Mouse (Mus musculus) testis, adult 2 months (tissue): Measurements from ENCODE around the gene Hydin. TPM values are rescaled to one million over a fixed set of nuclear protein-coding genes. Genes with fewer than 3 reads are reported as not detected.
"Not testable (repeated sequence)": the region's sequence is repeated elsewhere in the genome, so short reads cannot be mapped to it uniquely, and the experiment has no call there.

Experiments used
- H3K27ac ChIP-seq: fragments of 200-500 bp; 2 replicates; pipeline ENCODE4 v1.5.1; 2012; ENCODE audit warnings: low read depth, low read length; ENCODE audit not compliant: control insufficient read depth, insufficient read depth
- H3K27me3 ChIP-seq: fragments of 200-500 bp; 2 replicates; pipeline ENCODE4 v1.6.1; 2012; ENCODE audit warnings: mild to moderate bottlenecking, low read length, moderate library complexity; ENCODE audit not compliant: control insufficient read depth, insufficient read depth
- H3K36me3 ChIP-seq: fragments of 200-500 bp; 2 replicates; pipeline ENCODE4 v1.6.1; 2012; ENCODE audit warnings: mild to moderate bottlenecking, low read length; ENCODE audit not compliant: control insufficient read depth, insufficient read depth
- H3K4me1 ChIP-seq: fragments of 200-500 bp; 2 replicates; pipeline ENCODE4 v1.6.1; 2012; ENCODE audit warnings: low read length; ENCODE audit not compliant: control insufficient read depth, insufficient read depth
- H3K4me3 ChIP-seq: fragments of 200-500 bp; 2 replicates; pipeline ENCODE4 v1.5.1; 2012; ENCODE audit warnings: low read depth, mild to moderate bottlenecking, low read length, moderate library complexity, mixed read lengths; ENCODE audit not compliant: control insufficient read depth
- CTCF ChIP-seq: fragments of 200-500 bp; IDR thresholded peaks from 2 replicates; pipeline ENCODE4 v1.5.1; 2012; ENCODE audit warnings: low read depth, mild to moderate bottlenecking, inconsistent platforms, low read length, moderate library complexity; ENCODE audit not compliant: control insufficient read depth, insufficient read depth, insufficient replicate concordance
- POLR2A ChIP-seq: fragments of 200-500 bp; IDR thresholded peaks from 2 replicates; pipeline ENCODE4 v1.6.1; 2012; ENCODE audit warnings: low read depth, mild to moderate bottlenecking, inconsistent platforms, low read length, moderate library complexity; ENCODE audit not compliant: control insufficient read depth
- polyA plus RNA-seq: library from polyadenylated mRNA; depleted of rRNA; stranded (reverse); fragments of >200 nt; gene quantifications from 2 replicates; pipeline ENCODE4 v1.2.3, GENCODE M21; 2012

Hydin gene
- polyA plus RNA-seq, 1 experiment: 32.6 TPM

DNA sequence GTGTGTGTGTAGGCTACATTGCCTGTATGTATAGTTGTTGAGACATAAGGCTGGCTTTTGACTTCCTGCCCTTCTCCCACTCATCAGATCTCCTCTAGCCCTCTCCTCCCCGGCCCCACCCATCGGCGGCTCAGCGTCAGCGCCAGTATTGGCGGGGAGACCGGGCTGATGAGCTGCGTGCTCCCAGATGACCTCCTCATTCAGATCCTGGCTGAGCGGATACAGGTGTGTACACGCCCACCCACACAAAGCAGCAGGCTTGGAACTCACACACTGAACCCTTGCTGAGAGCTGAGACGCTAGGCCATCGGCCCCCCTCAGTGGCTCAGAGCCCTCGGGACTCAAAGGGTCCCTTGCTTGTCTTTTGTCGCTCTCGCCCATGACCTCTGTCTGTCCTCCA is 256.2 kb downstream of the Hydin start:
- H3K4me1 ChIP-seq: no peaks in the 10 kb centered on the region
- TF ChIP-seq CTCF (no peak), POLR2A (no peak)
- no peaks in the 10 kb centered on the region for H3K36me3 ChIP-seq
- no peak overlapping the region for H3K4me3 ChIP-seq
- no peaks in the 10 kb centered on the region for H3K27me3 ChIP-seq
- H3K27ac ChIP-seq: no peak overlapping the region

DNA sequence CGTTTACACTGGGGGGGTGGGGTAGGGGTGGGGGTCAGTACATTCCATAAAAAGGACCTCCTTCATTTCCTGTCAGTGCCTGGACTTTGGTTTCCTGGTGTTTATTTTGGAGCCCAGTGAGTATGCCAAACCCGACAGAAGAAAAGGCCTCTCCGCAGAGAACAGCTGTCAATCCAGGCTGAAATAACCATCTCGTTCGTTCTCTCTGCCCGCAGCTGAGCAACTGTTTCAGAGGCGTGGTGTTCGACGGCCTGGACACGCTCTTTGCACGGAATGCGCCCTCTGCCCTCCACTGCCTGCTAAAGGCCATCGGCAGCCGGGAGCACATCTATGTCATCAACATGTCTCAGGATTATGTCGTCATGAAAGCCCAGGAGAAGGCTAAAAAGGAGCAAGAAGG is 258.5 kb downstream of the Hydin start:
- H3K36me3 ChIP-seq: no peaks in the 10 kb centered on the region; the same call in 1 of the 2 replicates
- no peaks in the 10 kb centered on the region for H3K4me1 ChIP-seq
- TF ChIP-seq POLR2A: no peak
- no peak for TF ChIP-seq CTCF
- H3K27ac ChIP-seq: no peak overlapping the region
- H3K27me3 ChIP-seq: no peaks in the 10 kb centered on the region
- H3K4me3 ChIP-seq: no peak overlapping the region

DNA sequence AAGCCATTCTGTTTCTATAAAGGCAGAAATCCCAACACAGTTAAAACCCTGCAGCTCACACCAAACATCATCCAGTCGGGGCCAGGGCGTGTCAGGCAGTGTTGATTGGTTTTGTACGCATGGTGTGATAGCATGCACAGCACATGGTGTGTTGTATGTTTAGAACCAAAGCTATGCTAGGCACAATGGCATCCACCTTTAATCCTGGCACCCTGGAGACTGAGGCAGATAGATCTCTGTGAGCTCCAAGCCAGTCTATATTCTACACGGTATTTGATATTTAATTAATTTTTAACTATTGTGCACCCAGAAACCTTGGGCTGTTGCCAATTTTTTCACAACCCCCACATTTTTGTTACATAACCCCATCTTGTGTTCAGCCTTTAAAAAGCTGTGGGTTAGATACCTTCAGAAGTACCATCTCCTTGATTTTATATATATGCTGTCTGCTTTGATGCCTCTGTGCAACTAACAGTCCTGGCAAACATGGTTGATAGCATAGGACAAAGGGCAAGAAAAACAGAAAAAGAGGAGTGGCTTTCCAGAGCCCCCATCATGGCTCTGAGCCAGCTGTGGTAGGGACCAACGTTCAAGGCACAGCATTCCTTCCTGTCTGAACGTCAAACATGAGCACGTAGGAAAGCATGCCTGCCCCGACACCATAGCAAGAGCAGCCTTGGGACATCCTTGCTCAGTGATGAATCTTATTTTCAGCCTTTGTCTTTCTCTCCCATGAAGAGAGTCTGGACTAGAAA is 263.4 kb downstream of the Hydin start:
- H3K4me1 ChIP-seq: no peaks in the 10 kb centered on the region
- H3K4me3 ChIP-seq: no peak overlapping the region
- TF ChIP-seq POLR2A (no peak), CTCF (no peak)
- H3K27ac ChIP-seq: no peak overlapping the region
- no peaks in the 10 kb centered on the region; the same call in 1 of the 2 replicates for H3K36me3 ChIP-seq
- no peaks in the 10 kb centered on the region for H3K27me3 ChIP-seq

- Histone ChIP-seq H3K27ac (no peak overlapping the region), H3K4me1 (no peaks in the 10 kb centered on the region), H3K36me3 (no peaks in the 10 kb centered on the region), H3K4me3 (no peak overlapping the region), H3K27me3 (no peaks in the 10 kb centered on the region)
- TF ChIP-seq POLR2A (no peak), CTCF (no peak)
These were observed 267.0 kb downstream of the Hydin start for GRCm38 (mm10) chr8:110533781-110534180.

DNA sequence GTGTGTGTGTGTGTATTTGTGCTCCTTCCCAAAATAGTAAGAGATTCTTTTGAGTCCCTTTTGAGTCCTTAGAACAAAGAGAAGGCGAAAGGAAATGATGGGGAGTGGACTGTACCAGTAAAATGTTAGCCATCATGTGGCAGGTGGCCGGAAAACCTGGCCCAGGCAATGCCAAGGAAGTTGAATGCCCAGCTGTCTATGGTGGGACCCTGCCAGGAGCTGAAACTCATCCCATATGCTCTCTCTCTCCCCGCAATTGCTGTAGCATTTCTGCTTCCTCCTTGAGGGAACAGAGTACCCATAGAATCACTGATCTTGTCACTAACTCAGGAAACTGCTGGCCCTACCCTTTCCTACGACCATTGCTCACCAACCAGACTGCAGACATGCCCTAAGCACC is 271.1 kb downstream of the Hydin start:
- Histone ChIP-seq H3K4me3 (no peak overlapping the region), H3K36me3 (no peaks in the 10 kb centered on the region; the same call in 1 of the 2 replicates), H3K27ac (no peak overlapping the region), H3K27me3 (no peaks in the 10 kb centered on the region), H3K4me1 (no peaks in the 10 kb centered on the region)
- TF ChIP-seq CTCF: no peak
- TF ChIP-seq POLR2A: no peak

GRCm38 (mm10) chr8:110550343-110550742 is 283.6 kb downstream of the Hydin start:
- TF ChIP-seq POLR2A (no peak), CTCF (peak; percentile 54; the same call in 1 of the 2 replicates)
- Histone ChIP-seq H3K27me3 (no peaks in the 10 kb centered on the region), H3K4me3 (no peak overlapping the region), H3K4me1 (no peaks in the 10 kb centered on the region), H3K27ac (no peak overlapping the region), H3K36me3 (no peaks in the 10 kb centered on the region)

GRCm38 (mm10) chr8:110552111-110552510 is 285.3 kb downstream of the Hydin start:
- not testable (repeated sequence) for H3K27me3 ChIP-seq, H3K27ac ChIP-seq, H3K4me1 ChIP-seq, H3K36me3 ChIP-seq, H3K4me3 ChIP-seq

DNA sequence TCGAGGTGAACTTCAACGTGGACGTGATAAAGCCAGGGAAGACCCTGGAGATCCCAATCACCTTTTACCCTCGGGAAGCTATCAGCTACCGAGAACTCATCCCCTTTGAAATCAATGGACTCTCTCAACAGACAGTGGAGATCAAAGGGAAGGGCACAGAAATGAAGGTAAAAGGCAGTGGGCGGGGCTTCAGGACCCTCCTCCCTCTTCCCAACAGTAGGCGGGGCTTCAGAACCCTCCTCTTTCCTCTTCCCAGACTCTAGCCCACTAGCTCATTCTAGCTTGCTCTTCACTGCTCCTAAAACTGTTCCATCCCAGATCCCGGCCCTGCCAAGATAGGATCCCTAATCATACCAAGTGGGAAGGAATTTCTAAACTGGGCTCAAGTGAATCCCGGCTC is 325.9 kb downstream of the Hydin start:
- Histone ChIP-seq H3K4me1 (peaks cover 6% of the 10 kb centered on the region; the same call in 1 of the 2 replicates), H3K27ac (no peak overlapping the region)
- TF ChIP-seq POLR2A (no peak), CTCF (no peak)

More for the DNA sequence above, 325.9 kb downstream of the Hydin start:
- Histone ChIP-seq H3K4me3 (peak overlapping the region; percentile 4; the same call in 1 of the 2 replicates), H3K27me3 (no peaks in the 10 kb centered on the region), H3K36me3 (no peaks in the 10 kb centered on the region; the same call in 1 of the 2 replicates)
